Mouse (Mus musculus) T-cell, adult 2 months (primary cell): Measurements from ENCODE around the gene Snph.

Experiments
- DNase-seq: peaks from one replicate; pipeline ENCODE4 v3.0.0; 2022; ENCODE audit warnings: low spot score

The Snph gene

GRCm38 (mm10) chr2:151602106-151602505, 30.3 kb downstream of the Snph start:
- DNase-seq = no peak

DNA sequence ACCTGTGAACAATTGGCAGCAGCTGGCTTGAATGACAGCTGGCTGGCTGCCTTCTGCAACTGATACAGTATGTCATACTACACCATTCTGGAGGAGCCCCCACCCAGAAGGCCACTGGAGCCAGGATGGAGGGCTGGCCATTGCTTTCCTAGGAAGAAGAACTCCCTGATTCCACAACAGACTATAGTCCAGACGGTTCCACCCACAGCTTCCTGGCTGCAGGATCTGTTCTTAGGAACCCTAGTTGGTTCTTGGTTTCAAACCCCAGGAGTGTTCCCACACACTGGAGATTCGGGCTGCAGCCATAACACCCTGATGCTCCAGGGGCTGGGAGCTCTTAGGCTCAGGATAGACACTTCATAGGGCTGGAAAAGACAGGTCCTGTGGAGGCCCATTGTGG, 34.3 kb downstream of the Snph start:
- DNase-seq = no peak

DNA sequence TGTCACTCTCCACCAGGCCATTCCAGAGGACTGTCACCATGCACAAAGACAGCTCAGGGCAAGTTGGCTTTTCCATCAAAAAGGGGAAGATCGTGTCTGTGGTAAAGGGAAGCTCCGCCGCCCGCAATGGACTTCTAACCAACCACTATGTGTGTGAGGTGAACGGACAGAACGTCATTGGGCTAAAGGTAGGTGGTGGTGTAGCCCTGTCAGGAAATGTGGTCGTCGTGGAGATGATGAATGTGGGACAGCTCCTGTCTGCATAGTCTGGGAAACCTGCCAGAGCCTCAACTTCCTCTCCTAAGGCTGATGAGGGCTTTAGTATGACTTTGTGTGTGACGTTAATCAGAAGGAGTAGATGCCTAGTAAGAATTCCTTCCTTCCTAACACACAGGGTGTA, 45.1 kb downstream of the Snph start:
- no peak for DNase-seq

GRCm38 (mm10) chr2:151586807-151587206, 45.6 kb downstream of the Snph start:
- DNase-seq = no peak

DNA sequence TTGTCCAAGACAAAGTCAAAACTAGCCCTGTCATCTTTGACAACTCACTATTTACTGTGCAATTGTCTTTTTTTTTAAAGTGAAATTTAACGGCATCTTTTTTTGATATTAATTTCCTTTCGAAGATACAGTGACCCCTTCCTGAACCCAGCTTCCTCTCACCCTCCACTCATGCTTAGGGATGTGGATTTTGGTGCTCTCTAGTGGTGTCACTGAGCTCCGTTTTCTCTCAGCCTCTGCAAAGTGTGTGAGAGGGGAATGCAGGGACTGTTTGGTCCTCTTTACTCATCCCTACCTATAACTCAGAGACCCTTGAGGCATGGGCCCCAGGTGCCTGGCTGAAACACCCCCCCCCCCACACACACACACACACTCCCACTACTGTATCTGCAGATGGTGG, 46.5 kb downstream of the Snph start:
- no peak for DNase-seq

- no peak for DNase-seq
Measured at GRCm38 (mm10) chr2:151580945-151581344, 51.4 kb downstream of the Snph start.

DNA sequence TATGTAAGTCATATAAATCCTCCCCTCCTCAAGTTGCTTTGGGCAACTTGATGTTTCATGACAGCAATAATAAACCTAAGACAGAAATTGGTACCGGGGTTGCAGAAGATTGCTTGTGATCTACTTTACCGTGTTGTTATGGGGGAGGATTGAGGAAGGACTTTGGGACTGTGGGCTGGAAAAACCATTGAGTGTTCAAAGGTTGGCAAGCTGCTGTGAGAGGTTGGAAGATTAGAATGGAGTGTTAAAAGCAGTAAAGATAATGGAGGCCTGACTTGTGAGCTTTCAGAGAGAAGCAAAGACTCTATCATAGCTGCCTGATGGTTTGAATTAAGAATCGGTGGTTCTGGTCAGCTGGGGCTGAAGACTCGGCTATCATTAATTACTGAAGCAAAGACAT, 53.2 kb downstream of the Snph start:
- DNase-seq = no peak

DNA sequence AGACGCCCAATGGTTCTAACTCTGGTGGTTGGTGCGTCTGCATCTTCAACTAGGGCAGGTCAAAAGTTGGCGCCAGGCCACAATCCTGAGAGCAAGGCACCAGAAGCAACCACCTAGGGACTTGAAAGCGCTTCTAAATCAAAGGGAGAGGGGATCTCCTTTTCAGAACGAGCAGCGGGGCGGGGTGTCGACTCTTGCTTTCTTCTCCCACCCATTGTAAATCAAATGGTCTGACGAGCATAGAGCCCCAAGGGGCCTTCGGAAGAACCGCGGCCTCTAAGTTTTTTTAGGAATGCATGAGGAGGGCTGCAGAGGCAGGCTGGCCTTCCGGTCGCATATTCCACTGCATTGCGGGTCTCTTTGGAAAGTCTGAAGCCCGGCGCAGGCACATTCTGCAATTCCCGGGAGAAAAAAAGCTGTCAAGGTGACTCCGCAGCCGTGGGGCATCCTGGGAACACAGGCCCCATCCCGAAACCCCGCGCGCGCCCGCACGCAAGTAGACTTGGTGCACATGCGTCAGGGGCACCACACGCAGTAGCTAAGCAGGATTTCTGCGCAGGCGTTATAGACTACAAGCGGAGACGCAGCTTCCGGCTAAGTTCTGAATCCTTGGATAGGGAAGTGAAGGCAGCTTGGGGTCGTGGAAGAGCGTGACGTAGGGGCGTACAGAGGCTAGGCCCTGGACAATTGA, 56.5 kb downstream of the Snph start:
- peak; percentile 71 for DNase-seq

DNA sequence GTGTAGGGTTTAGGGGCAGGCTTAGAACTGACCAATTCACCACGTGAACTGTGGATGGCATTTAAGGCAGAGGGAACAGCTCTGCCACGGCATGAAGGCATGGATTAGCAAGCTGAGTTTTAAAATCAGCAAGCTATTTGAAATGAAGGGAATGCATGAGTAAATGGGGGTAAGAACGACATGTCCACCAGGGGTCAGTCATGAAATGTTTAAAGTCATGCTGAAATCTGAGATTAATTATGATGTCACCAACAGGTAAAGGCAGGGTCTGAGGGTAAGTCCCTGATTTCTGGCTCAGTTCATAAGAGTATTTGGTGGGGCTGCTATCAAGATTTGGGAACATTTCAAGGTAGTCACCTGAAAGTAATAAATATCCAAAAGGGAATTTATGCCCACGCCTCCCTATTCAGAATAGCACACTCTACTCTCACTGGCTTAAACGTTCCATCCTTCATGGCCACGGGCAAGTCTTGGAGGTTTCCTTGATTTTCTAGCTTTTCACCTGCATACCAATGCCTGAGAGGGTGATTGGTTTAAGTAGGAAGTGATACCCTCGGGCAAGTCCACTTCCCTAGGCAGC, 57.2 kb downstream of the Snph start:
- peak; percentile 17 for DNase-seq

- no peak for DNase-seq
Measured at GRCm38 (mm10) chr2:151574607-151575006, 57.8 kb downstream of the Snph start.

GRCm38 (mm10) chr2:151573667-151574066, 58.7 kb downstream of the Snph start:
- DNase-seq = no peak

- peak; percentile 32 for DNase-seq
Measured at GRCm38 (mm10) chr2:151571873-151572700, 60.3 kb downstream of the Snph start, which contains the start of gene Sdcbp2. Sdcbp2 (plus strand) TSS chr2:151572622.

GRCm38 (mm10) chr2:151569452-151569851, 62.9 kb downstream of the Snph start:
- no peak for DNase-seq

DNA sequence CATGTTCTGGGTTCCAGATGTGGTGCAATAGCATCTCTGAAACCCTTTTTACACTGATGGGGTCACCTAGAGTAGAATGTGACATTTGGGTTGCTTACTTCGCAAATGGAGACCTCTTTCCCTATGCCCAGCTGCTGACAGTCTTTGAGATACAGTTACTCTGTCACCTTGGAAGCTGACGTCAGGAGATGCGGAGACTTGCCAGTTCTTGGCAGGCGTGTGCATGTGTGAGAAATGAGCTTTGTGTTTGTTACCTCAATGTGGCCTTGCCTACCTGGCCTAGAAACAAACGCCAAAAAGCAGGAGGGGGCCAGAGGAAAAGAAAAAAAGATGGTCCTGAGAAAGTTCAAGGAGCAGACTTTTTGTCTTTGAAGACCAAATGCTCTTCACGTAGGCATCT, 65.5 kb downstream of the Snph start:
- DNase-seq = no peak

DNA sequence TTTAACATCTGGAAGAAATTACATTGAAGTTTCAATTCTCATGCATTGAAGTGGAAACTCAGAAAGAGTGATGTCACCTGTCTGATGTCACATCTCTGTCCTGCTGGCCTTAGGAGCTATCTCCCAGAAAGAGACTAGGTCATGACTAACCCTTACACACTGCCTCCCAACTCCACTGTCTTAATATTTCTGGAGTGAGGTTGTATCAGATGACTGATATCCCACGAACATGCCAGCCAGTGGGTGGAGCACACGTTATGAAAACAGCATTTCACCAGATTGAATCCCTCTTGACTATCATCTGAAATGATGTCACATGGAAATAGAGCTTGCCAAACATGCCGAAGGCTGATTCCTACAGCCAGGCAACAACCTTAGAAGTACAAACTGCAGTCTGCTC, 67.4 kb downstream of the Snph start:
- DNase-seq = no peak

- DNase-seq = no peak
Measured at GRCm38 (mm10) chr2:151564006-151564405, 68.4 kb downstream of the Snph start.

DNA sequence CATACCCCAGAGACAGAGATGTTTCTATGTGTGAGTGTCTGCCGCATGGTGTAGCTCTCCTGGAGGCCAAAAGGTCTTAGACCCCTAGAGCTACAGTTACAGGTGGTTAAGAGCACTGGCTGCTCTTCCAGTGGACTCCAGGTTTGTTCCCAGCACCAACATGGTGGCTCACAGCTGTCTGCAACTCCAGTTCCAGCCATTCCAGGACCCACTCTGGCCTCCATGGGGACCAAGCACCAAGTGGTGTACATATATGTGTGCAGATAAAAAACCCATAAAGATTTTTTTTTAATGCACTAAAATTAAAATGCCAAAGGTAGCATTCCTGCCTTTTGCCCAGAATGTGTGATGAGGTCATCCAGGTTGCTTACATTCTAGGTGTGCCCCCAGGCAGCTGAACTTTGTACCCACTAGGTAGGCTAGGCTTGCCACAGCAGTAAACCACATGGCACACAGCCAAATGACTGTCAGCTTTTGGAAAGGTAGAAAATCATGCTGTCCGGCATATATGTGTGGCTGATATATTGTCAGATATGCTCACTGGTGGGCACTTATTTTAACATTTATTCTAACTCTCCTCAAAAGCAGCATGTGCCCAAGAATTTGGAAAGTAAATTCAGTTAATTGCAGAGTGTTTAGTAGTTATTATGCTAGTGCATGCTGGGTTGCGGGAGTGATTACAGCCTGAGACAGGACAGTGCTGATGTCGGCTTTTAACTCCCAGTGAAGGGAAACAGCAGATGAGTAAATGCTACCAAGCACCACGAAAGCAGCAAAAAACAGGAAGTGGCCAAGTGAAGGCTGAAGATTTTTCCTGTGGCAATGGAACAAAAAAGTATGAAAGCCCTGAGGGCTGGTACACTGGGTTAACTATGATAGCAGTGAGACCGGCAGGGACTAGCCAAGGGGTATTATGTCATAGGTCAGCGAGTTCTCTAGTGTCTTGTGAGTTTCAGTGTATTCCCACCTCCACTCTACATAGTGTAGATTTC, 69.2 kb downstream of the Snph start:
- DNase-seq = peak; percentile 56

GRCm38 (mm10) chr2:151549615-151550121, 82.7 kb downstream of the Snph start:
- no peak for DNase-seq

GRCm38 (mm10) chr2:151546571-151546970, 85.8 kb downstream of the Snph start:
- no peak for DNase-seq

- DNase-seq = no peak
Measured at GRCm38 (mm10) chr2:151544673-151545072, 87.7 kb downstream of the Snph start.

GRCm38 (mm10) chr2:151543063-151543895, 89.1 kb downstream of the Snph start:
- DNase-seq = peak; percentile 42
